7 mouse cellular contexts compared by ENCODE assay signal in the genomic region with DNA sequence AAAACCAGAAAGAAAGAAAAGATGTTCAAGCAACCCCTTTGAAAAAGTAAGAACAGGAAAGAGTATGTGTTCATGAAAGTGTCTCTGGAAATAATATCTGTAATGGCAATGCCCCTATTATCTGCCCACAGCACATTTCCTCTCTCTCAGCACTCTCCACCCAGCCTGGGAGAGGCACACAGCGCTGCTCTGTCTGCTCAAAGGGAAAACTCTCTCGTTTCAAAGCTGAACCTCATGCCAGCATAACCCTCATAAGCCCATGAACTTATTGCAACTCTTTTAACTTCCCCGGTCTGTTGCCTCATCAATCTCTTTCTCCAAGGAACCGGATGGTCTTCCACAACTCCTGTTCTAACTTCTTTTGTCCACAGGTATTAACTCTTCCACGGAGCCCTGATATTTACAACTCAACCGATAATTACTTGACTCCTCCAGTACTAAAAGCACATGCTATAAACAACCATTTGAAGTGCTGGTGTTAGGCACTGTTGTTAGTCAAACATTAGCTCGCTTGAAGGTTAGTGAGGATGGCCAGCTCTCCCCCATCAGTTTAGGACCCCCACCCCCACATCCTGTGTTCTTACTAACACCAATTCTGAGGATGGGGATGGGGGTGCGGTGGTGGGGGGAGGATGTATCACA. TPM values are rescaled to one million over a fixed set of nuclear protein-coding genes. Genes with fewer than 3 reads are reported as not detected.
DNase-seq lines count a peak whose midpoint lies in the region; ATAC-seq and TF ChIP-seq lines count a peak whose summit lies in the region.

No protein-coding gene starts in this region.

- peak overlapping the region; percentile 59 for H3K9ac ChIP-seq in MEL (ENCODE audit: control insufficient read depth, low read depth, low read length, poor library complexity, severe bottlenecking)
- H3K9ac ChIP-seq in hindbrain, embryonic 11.5 days (ENCODE audit: low read depth, low read length): no peak overlapping the region

- 31% methylated on average over 8 of the region's 8 CpGs for WGBS in hindbrain, embryonic 11.5 days

- TF ChIP-seq EP300 in MEL (IDR thresholded peaks at IDR 0.05; ENCODE audit: low read depth in 1 of 2, low read length in 2 of 2): peak; percentile 97 to 99

- H3K4me2 ChIP-seq in hindbrain, embryonic 11.5 days (replicated peaks; ENCODE audit: low read depth, low read length): no peak overlapping the region

- H3K27ac ChIP-seq in MEL (ENCODE audit: control insufficient read depth, low read depth, low read length): peak overlapping the region; percentile 98
- peak overlapping the region; percentile 7; the same call in 1 of the 2 replicates for H3K27ac ChIP-seq in hindbrain, embryonic 11.5 days (ENCODE audit: low read depth, low read length)

- peak in 1 of 2 experiments; percentile 63; a peak in 2 of 4 replicates for TF ChIP-seq POLR2A in MEL (IDR thresholded peaks at IDR 0.05; ENCODE audit: control insufficient read depth in 1 of 2, insufficient read depth in 1 of 2, low read depth in 1 of 2, low read length in 2 of 2, poor library complexity in 1 of 2)

- no peak for TF ChIP-seq CTCF in MEL (IDR thresholded peaks at IDR 0.05 in 2 of 3, conservative IDR thresholded peaks at IDR 0.05 in 1 of 3; ENCODE audit: control insufficient read depth in 1 of 3, insufficient read depth in 1 of 3, low read depth in 2 of 3, low read length in 3 of 3, poor library complexity in 1 of 3, severe bottlenecking in 1 of 3)

- peaks cover 39 to 44% of the 10 kb centered on the region in 2 experiments for H3K4me1 ChIP-seq in MEL (ENCODE audit: control insufficient read depth in 1 of 2, insufficient read depth in 2 of 2, low read length in 2 of 2)
- no peaks in the 10 kb centered on the region; the same call in 1 of the 2 replicates for H3K4me1 ChIP-seq in hindbrain, embryonic 11.5 days (replicated peaks; ENCODE audit: control insufficient read depth, insufficient read depth, low read length)
- H3K4me1 ChIP-seq in megakaryocyte, embryonic 14.5 days: peaks cover 71% of the 10 kb centered on the region

- no peak; the same call in 1 of the 2 replicates for ATAC-seq in hindbrain, embryonic 11.5 days (ENCODE audit: low FRiP score)

- no peaks in the 10 kb centered on the region for H3K9me3 ChIP-seq in MEL (replicated peaks; ENCODE audit: insufficient read depth, low read length)
- no peaks in the 10 kb centered on the region for H3K9me3 ChIP-seq in hindbrain, embryonic 11.5 days (ENCODE audit: control insufficient read depth, low read length)
- no peaks in the 10 kb centered on the region for H3K9me3 ChIP-seq in megakaryocyte, embryonic 14.5 days

- H3K36me3 ChIP-seq in MEL (ENCODE audit: control insufficient read depth in 1 of 2, insufficient read depth in 2 of 2, low read length in 2 of 2): peaks cover 2 to 48% of the 10 kb centered on the region in 2 experiments
- H3K36me3 ChIP-seq in hindbrain, embryonic 11.5 days (ENCODE audit: control insufficient read depth, insufficient read depth, low read length): no peaks in the 10 kb centered on the region
- H3K36me3 ChIP-seq in megakaryocyte, embryonic 14.5 days (replicated peaks; ENCODE audit: low read length): peaks cover 75% of the 10 kb centered on the region

- H3K27me3 ChIP-seq in MEL (ENCODE audit: control insufficient read depth in 1 of 2, insufficient read depth in 2 of 2, low read length in 2 of 2): no peaks in the 10 kb centered on the region
- H3K27me3 ChIP-seq in hindbrain, embryonic 11.5 days (ENCODE audit: control insufficient read depth, insufficient read depth, low read length): no peaks in the 10 kb centered on the region
- H3K27me3 ChIP-seq in megakaryocyte, embryonic 14.5 days (replicated peaks): no peaks in the 10 kb centered on the region

- peak overlapping the region in 1 of 2 experiments; percentile 22; a peak in 2 of 4 replicates for H3K4me3 ChIP-seq in MEL (ENCODE audit: control insufficient read depth in 1 of 2, insufficient read depth in 1 of 2, low read depth in 2 of 2, low read length in 2 of 2)
- H3K4me3 ChIP-seq in hindbrain, embryonic 11.5 days (ENCODE audit: low read depth, low read length): no peak overlapping the region
- H3K4me3 ChIP-seq in megakaryocyte, embryonic 14.5 days (replicated peaks): peak overlapping the region; percentile 85

- H3K79me2 ChIP-seq in MEL (ENCODE audit: control insufficient read depth, insufficient read depth, low read length, poor library complexity): no peaks in the 10 kb centered on the region

- peak; percentile 75 for DNase-seq in 416B (ENCODE audit: low read depth)
- DNase-seq in MEL (ENCODE audit: low read depth, low spot score): peak; percentile 95
- peak; percentile 20 for DNase-seq in hindbrain, embryonic 11.5 days (ENCODE audit: low spot score)
- DNase-seq in right cerebral cortex, adult 18-20 months: no peak
- DNase-seq in left cerebral cortex, postnatal 25 days (ENCODE audit: low spot score in 2 of 2): no peak
- no peak for DNase-seq in thymus, postnatal 36 days

- TF ChIP-seq RAD21 in MEL (IDR thresholded peaks at IDR 0.05; ENCODE audit: low read depth, low read length): no peak

- intact Hi-C loops in left cerebral cortex, postnatal 25 days (cut with DNase I): no loop called here

TF ChIP-seq in MEL, 35 proteins besides CTCF, POLR2A, EP300 and RAD21 (continues in another document):
- TF ChIP-seq RCOR1 (IDR thresholded peaks at IDR 0.05; ENCODE audit: low read depth, low read length) (peak; percentile 87), MAFK (IDR thresholded peaks at IDR 0.05; ENCODE audit: borderline replicate concordance, low read depth, low read length) (0 out of 2 replicates have a peak, but pooled peaks have one; percentile 39), TCF12 (IDR thresholded peaks at IDR 0.05; ENCODE audit: low read depth, low read length) (peak; percentile 98), SMC3 (IDR thresholded peaks at IDR 0.05; ENCODE audit: low read depth, low read length) (0 out of 2 replicates have a peak, but pooled peaks have one; percentile 4), BHLHE40 (IDR thresholded peaks at IDR 0.05; ENCODE audit: borderline replicate concordance, low read depth, low read length) (peak; percentile 62; the same call in 1 of the 2 replicates), ZMIZ1 (IDR thresholded peaks at IDR 0.05; ENCODE audit: low read depth, low read length) (no peak), UBTF (IDR thresholded peaks at IDR 0.05; ENCODE audit: borderline replicate concordance, insufficient read depth, low read depth, low read length) (no peak), MEF2A (IDR thresholded peaks at IDR 0.05; ENCODE audit: extremely low read depth, insufficient replicate concordance, low read depth, low read length, poor library complexity, severe bottlenecking) (peak; percentile 76; the same call in 1 of the 2 replicates), NELFE (IDR thresholded peaks at IDR 0.05; ENCODE audit: low read depth, low read length) (peak; percentile 34; the same call in 1 of the 2 replicates), USF2 (IDR thresholded peaks at IDR 0.05; ENCODE audit: borderline replicate concordance in 1 of 2, insufficient read depth in 1 of 2, low read depth in 1 of 2, low read length in 2 of 2) (no peak), POLR2AphosphoS5 (IDR thresholded peaks at IDR 0.05; ENCODE audit: borderline replicate concordance, low read depth, low read length) (no peak), ZNF384 (IDR thresholded peaks at IDR 0.05; ENCODE audit: low read depth, low read length) (peak; percentile 69), POLR2AphosphoS2 (IDR thresholded peaks at IDR 0.05; ENCODE audit: low read length) (no peak), SIN3A (IDR thresholded peaks at IDR 0.05; ENCODE audit: low read length) (peak; percentile 86), MAX (IDR thresholded peaks at IDR 0.05; ENCODE audit: low read length) (peak; percentile 83), MAZ (IDR thresholded peaks at IDR 0.05; ENCODE audit: low read depth, low read length) (no peak), ZC3H11A (IDR thresholded peaks at IDR 0.05; ENCODE audit: low read depth, low read length) (no peak), MXI1 (IDR thresholded peaks at IDR 0.05; ENCODE audit: low read depth, low read length) (peak; percentile 74), GABPA (IDR thresholded peaks at IDR 0.05; ENCODE audit: low read depth, low read length) (no peak), CHD2 (IDR thresholded peaks at IDR 0.05; ENCODE audit: low read length) (peak; percentile 44; the same call in 1 of the 2 replicates), MYC (IDR thresholded peaks at IDR 0.05; ENCODE audit: low read depth, low read length) (peak; percentile 87), TBP (IDR thresholded peaks at IDR 0.05; ENCODE audit: low read depth, low read length) (peak; percentile 80), TAL1 (IDR thresholded peaks at IDR 0.05; ENCODE audit: low read length) (peak; percentile 96), HCFC1 (IDR thresholded peaks at IDR 0.05; ENCODE audit: low read depth, low read length) (no peak), USF1 (IDR thresholded peaks at IDR 0.05; ENCODE audit: low read depth, low read length) (no peak)

RNA-seq across cellular contexts. Expression of a gene that starts 23.7 kb away (rescaled TPM):
- 25.4 and 34.7 TPM in 2 replicates for total RNA-seq in MEL (2012; rRNA removed)
- 10 to 100 TPM in 1 of 2 experiments, not detected in 1; 41.3 TPM for polyA plus RNA-seq in MEL (2012; ENCODE audit: insufficient read depth in 1 of 2, insufficient read length in 2 of 2, low read depth in 1 of 2, low replicate concordance in 2 of 2, missing spikeins in 1 of 2)
- polyA plus RNA-seq in hindbrain, embryonic 11.5 days (2014; fragmentation: Nextera tagmentation; extraction: Ambion mirVana): 17.8 and 21.4 TPM in 2 replicates
- polyA plus RNA-seq in megakaryocyte, embryonic 14.5 days (2012; ENCODE audit: insufficient read depth, low replicate concordance): 1.9 and 3.3 TPM in 2 replicates
- 10 to 100 TPM; 24.9 to 30.6 TPM for total RNA-seq in left cerebral cortex, postnatal 25 days (2021)

RNA-seq across cellular contexts. Expression of a gene that starts 26.5 kb away (rescaled TPM):
- 19.3 and 22.1 TPM in 2 replicates for total RNA-seq in MEL (2012; rRNA removed)
- 10 to 100 TPM in 1 of 2 experiments, not detected in 1; 21.0 TPM for polyA plus RNA-seq in MEL (2012; ENCODE audit: insufficient read depth in 1 of 2, insufficient read length in 2 of 2, low read depth in 1 of 2, low replicate concordance in 2 of 2, missing spikeins in 1 of 2)
- 26.1 and 26.7 TPM in 2 replicates for polyA plus RNA-seq in hindbrain, embryonic 11.5 days (2014; fragmentation: Nextera tagmentation; extraction: Ambion mirVana)
- polyA plus RNA-seq in megakaryocyte, embryonic 14.5 days (2012; ENCODE audit: insufficient read depth, low replicate concordance): 10.5 and 16.0 TPM in 2 replicates
- total RNA-seq in left cerebral cortex, postnatal 25 days (2021): 10 to 100 TPM; 30.3 to 35.0 TPM

RNA-seq across cellular contexts. Expression of a gene that starts 26.6 kb away (rescaled TPM):
- total RNA-seq in MEL (2012; rRNA removed): 3.5 and 4.0 TPM in 2 replicates
- 1 to 10 TPM in 1 of 2 experiments, not detected in 1; 4.9 TPM for polyA plus RNA-seq in MEL (2012; ENCODE audit: insufficient read depth in 1 of 2, insufficient read length in 2 of 2, low read depth in 1 of 2, low replicate concordance in 2 of 2, missing spikeins in 1 of 2)
- polyA plus RNA-seq in hindbrain, embryonic 11.5 days (2014; fragmentation: Nextera tagmentation; extraction: Ambion mirVana): 38.1 and 43.5 TPM in 2 replicates
- 0.15 TPM in 1 of 2 replicates, not detected in the other for polyA plus RNA-seq in megakaryocyte, embryonic 14.5 days (2012; ENCODE audit: insufficient read depth, low replicate concordance)
- total RNA-seq in left cerebral cortex, postnatal 25 days (2021): 10 to 100 TPM; 11.2 to 12.2 TPM

Comparison
In these comparisons a context has a peak if more than half of its experiments do, and no peak if none do; other contexts are left out.
1. DNase-seq: peak in 416B (single experiment), MEL (single experiment) and hindbrain, embryonic 11.5 days (single experiment); none in right cerebral cortex, adult 18-20 months (single experiment), left cerebral cortex, postnatal 25 days (0 of 2) and thymus, postnatal 36 days (0 of 2).